Mouse (Mus musculus) c-Kit-negative CD71-positive TER-119-positive erythroid progenitor cells, embryonic 14.5 days (primary cell): ENCODE measurements around the gene Slco1b2.
"Not testable (repeated sequence)": the region's sequence is repeated elsewhere in the genome, so short reads cannot be mapped to it uniquely, and the experiment has no call there.

Experiments
- DNase-seq: peaks from one replicate; pipeline ENCODE4 v3.0.0-alpha.2; 2013; ENCODE audit warnings: low read depth, low spot score

Gene Slco1b2

GRCm38 (mm10) chr6:141629291-141629690, at the start of gene Slco1b2:
TSS of gene Slco1b2 (plus strand) at chr6:141629518.
- DNase-seq = no peak

- DNase-seq = no peak
These were observed 44.4 kb upstream of the Slco1b2 start for GRCm38 (mm10) chr6:141584791-141585403.

DNA sequence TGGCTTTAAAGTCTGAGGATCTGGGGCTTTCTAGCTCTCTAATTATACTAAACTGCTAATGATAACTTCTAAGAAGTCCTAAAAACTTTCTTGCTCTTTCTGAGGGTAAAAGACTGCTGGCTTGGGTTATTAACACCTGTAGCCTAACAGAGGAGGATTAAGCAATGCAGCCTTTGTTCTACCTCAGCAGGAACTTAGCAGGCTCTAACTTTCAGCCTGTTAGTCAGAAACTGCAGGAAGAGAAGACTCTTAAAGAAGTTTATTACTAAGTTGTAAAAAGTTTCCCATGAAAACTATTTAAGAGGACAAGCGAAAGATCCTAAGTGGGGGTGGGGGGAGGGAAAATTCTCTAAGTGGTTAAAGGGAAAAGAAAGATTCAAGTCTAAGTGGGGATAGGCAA, 39.3 kb upstream of the Slco1b2 start:
- DNase-seq = no peak

- DNase-seq = not testable (repeated sequence)
These were observed 38.6 kb upstream of the Slco1b2 start for GRCm38 (mm10) chr6:141590598-141591200.

DNA sequence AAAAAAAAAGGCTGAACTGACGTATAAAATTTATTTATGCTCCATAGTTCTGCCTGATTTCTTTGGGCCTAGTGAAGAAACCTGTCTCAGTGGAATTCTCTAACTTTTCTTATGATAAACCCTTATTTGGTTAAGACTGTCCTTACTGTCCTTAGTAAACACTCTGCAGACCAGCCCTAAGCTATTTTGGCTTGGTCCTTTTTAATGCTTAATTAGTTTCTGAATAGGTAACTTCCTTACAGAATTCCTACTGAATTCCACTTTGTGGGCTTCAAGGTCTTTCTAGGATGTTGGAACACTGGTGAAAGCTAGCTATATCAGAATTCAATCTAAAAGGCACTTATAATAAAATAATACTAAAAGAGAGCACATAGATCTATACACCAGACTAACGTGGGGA, 33.2 kb upstream of the Slco1b2 start:
- no peak for DNase-seq

GRCm38 (mm10) chr6:141597037-141597436, 32.3 kb upstream of the Slco1b2 start:
- DNase-seq = no peak

GRCm38 (mm10) chr6:141600940-141601339, 28.4 kb upstream of the Slco1b2 start:
- DNase-seq = no peak

DNA sequence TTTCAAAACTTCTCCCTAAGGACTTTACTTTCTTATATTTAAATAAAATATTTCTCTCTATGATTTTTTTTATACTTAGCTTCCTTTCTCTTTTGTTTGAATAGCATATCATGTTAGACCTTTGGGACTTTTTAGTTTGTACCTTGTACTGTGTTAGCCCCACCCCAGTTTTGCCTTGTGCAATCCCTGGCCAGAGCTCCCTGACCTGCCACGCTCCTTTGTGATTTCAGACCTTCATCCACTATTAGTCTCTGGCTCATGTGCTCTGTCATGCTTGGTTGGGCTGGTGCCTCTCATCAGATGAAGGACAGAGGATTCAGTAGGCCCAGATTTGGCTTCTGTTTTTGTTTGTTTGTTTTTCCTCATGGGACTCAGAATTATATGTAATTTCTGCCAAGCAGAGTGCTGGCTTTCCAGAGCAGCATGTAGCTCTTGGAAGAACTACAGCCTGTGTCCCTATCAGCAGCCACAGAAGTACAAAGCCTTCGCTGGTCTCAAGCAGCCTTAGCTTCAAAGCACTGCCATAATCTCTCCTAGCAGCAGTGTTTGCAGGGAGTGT, 18.5 kb upstream of the Slco1b2 start:
- no peak for DNase-seq

- DNase-seq = no peak
These were observed 15.3 kb upstream of the Slco1b2 start for GRCm38 (mm10) chr6:141614017-141614416.

DNA sequence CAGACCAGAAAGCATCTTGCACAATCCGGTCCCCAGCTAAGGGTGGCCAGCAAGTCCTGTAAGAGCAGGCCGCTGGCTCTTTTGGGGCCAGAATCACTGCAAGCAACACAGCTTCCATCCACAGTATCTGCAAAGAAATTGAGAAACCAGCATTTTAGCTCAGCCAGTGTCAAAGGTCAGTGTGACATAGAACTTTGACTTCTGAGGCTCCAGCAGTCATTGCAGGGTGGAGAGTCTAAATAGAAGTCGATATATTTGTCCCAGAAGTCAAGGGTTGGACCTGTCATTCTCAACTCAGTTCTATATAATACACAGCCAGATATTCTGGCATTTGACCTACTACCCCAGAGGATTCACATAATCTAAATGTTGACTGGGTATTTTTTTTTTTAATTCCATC, 14.0 kb upstream of the Slco1b2 start:
- DNase-seq = no peak

DNA sequence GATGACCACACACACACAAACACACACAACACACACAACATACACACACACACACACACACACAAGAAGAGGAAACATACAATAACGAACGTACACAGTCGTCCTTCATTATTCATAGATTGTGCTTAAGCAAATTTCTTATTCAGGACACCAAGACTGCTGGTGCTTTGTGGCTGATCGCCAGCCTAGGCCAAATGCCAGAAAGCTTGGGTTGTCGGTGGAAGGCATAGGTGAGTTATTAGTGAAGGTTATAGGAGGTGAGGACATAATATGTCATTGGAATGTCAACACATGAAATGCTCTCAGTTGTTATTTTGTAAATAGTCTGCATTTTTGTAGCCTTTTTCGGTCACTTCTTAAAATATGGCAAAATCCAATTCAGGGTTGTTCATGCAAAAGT, 3.6 kb downstream of the Slco1b2 start:
- no peak for DNase-seq

DNA sequence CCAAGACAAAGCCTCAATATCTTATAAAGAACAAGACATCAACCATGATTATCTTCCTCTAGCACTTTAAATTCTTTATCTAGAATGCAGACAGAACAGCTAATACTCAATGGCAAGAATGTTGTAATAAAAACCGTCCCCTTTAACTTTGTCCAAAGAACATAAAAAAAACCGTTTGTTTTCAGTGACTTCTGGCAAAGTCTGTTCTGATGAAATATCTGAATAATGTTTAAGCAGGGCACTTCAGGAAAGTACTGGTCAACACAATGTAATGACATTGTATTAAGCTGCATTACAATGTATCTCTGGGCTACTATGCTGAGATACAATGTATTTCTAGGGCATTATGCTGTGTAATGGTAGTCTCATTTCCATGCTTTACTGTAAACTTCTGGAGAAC, 5.9 kb downstream of the Slco1b2 start:
- DNase-seq = no peak

- DNase-seq = no peak
These were observed 11.3 kb downstream of the Slco1b2 start for GRCm38 (mm10) chr6:141640639-141641038.

- DNase-seq = no peak
These were observed 57.7 kb downstream of the Slco1b2 start for GRCm38 (mm10) chr6:141687008-141687407.

DNA sequence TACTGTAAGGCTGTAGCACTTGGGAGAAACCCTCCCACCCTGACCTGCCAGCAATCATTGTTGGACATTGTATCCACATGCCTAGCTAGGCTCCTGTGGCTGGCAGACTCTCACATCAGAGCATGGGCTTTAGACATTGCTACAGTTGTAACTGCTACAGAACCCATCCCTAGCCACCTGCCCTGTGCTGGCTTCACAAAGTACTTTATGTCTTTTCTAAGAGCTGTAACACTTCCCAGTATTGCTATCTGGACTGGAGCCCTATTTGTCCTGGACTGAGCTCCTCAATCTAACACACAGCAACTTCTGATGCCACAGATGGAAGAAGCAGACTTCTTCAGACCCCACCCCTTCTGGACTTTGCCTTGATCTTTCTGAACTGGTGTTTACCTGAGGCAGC, 61.9 kb downstream of the Slco1b2 start:
- no peak for DNase-seq
